Mouse (Mus musculus) macrophage (primary cell): ENCODE measurements around the gene Slc1a2. TPM values are rescaled to one million over a fixed set of nuclear protein-coding genes. Genes with fewer than 3 reads are reported as not detected.

ENCODE experiments used
- H3K27ac ChIP-seq: fragments of 350-480 bp; formaldehyde crosslinking; 2 replicates; pipeline ENCODE4 v1.9.0; 2021
- H3K36me3 ChIP-seq: fragments of 350-480 bp; formaldehyde crosslinking; 2 replicates; pipeline ENCODE4 v1.9.0; 2021; ENCODE audit errors: inconsistent target
- H3K4me3 ChIP-seq: fragments of 350-480 bp; formaldehyde crosslinking; 2 replicates; pipeline ENCODE4 v1.9.0; 2021; ENCODE audit errors: inconsistent target
- H3K79me2 ChIP-seq: fragments of 350-480 bp; formaldehyde crosslinking; 2 replicates; pipeline ENCODE4 v1.9.0; 2021; ENCODE audit errors: inconsistent target
- WGBS: methylation state at CpG from one replicate; pipeline ENCODE4 v1.1.7; 2026; ENCODE audit warnings: inconsistent platforms; ENCODE audit not compliant: missing documents; 5-methylcytosine and 5-hydroxymethylcytosine counted together
- polyA plus RNA-seq: library from polyadenylated mRNA; stranded (reverse); fragments of 250-400 nt; gene quantifications from 3 replicates; pipeline ENCODE4 v1.2.4, GENCODE M21; 2018; ENCODE audit warnings: inconsistent platforms

Slc1a2 gene
- polyA plus RNA-seq, 1 experiment from 2014 or later: 0.03 TPM

DNA sequence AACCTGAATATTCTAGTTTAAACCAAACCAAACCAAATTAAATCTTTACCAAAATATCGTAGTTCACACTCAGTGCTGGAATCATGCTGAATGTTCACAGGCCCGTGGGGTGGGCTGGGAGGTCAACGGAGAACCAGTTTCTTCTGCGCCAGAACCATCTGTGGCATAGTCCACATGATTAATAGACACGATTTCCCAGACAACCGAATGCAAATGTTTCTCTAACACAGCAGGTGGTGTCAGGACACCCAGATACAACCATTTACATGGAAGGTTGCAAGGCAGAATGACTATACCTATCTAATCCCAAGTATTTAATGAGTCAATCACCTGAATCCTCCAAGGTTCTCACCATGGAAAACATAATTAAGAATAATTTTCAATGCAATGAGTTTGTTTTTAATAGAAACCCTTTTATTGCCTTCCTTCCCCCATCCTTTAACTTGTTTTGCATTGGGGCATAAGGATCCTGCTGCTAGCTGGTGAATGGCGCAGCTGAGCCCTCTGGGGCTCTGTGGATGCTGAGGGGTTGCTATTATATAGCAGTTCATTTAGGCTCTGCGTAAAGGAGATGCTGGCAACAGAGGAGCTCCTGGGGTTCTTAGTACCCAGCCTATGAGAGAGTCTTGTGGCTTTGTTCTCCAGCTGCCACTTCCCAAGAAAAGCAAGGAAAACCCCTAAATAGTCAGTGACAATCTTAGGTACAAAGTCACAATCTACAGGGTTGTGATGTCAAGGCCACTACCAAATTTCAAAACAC is 2.3 kb upstream of the Slc1a2 start:
- WGBS: 86% methylated on average over 8 of the region's 8 CpGs
- no peaks in the 10 kb centered on the region for H3K79me2 ChIP-seq
- H3K27ac ChIP-seq: no peak overlapping the region
- H3K4me3 ChIP-seq: no peak overlapping the region
- H3K36me3 ChIP-seq: no peaks in the 10 kb centered on the region

DNA sequence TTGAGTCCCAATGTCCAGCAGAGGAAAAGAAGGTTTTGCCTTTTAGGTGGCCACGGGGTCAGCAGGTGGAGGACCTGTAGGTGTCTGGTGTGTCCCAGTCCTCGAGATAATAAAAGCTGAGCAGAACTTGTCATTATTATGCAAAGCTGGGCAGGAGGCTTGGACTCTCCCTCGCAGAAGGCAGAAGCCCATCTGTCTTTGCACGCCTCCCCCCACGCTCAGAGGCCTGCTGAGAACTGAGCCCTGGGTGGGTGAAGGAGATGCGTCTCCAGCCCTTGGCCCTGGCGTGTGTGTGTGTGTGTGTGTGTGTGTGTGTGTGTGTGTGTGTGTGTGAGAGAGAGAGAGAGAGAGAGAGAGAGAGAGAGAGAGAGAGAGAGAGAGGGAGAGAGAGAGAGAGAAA is 733 bp upstream of the Slc1a2 start:
- H3K27ac ChIP-seq: no peak overlapping the region
- no peaks in the 10 kb centered on the region for H3K36me3 ChIP-seq
- 55% methylated on average over 7 of the region's 7 CpGs for WGBS
- no peaks in the 10 kb centered on the region for H3K79me2 ChIP-seq
- H3K4me3 ChIP-seq: no peak overlapping the region

GRCm38 (mm10) chr2:102658661-102659520 is 432 bp downstream of the Slc1a2 start:
- no peak overlapping the region for H3K4me3 ChIP-seq
- H3K36me3 ChIP-seq: no peaks in the 10 kb centered on the region
- WGBS: under 1% methylated on average over 71 of the region's 80 CpGs

DNA sequence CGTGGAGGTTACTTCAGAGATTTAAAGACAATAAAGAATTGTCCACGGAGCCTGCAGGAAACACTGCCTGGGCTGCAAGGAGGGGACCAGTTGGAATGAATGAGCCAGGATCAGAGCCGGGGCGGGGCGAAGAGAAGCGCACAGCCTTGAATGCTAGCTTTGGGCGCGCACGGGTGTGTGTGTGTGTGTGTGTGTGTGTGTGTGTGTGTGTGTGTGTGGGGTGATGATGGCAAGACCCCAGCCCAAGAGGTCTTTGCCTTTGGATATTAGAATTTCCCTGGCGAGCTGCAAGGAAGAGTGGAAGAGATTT is 1.0 kb downstream of the Slc1a2 start:
- H3K36me3 ChIP-seq: no peaks in the 10 kb centered on the region
- no peak overlapping the region for H3K27ac ChIP-seq
- WGBS: 8% methylated on average over 10 of the region's 10 CpGs
- H3K4me3 ChIP-seq: no peak overlapping the region
- no peaks in the 10 kb centered on the region for H3K79me2 ChIP-seq

More at GRCm38 (mm10) chr2:102658661-102659520, 432 bp downstream of the Slc1a2 start:
- no peak overlapping the region for H3K27ac ChIP-seq
- no peaks in the 10 kb centered on the region for H3K79me2 ChIP-seq

DNA sequence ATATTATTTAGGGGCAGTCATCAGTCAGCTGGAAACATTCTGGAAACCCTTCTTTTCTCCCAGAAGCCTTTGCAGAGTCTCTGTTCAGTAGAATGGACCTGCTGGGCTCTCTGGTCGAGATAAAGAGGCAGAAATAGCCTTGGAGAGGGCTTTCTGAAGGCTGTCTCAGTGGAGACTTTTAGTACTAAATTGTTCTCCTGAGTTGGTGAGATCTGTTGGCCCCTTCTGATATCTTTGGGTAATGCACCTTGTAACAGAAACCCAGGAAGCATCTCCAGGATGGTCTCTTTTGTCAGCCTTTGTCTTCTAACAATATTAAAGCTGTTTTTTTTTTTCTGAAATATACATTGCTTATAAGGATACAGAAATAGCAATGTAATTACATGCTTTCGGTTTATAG is 2.6 kb downstream of the Slc1a2 start:
- Histone ChIP-seq H3K79me2 (no peaks in the 10 kb centered on the region), H3K27ac (no peak overlapping the region), H3K4me3 (no peak overlapping the region), H3K36me3 (no peaks in the 10 kb centered on the region)
- 54% methylated on average over 2 of the region's 2 CpGs for WGBS

DNA sequence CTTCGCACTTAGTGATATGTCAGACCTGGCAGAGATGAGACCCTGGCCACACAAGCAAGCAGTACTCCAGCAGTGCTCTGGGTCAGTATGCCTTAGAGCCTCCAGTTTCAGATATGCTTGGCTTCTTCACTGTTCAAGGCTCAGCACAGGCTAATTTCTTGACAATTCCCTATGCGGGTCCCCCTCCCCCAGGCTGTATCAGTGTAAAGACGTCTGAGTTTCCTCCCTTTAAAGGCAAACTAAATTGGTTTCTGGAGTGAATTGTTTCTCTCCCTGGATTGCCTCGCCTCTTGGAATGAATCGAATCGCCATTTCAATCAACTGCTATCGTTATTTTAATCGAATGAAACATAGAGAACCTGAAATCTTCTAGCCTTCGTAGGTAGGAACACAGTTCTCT is 4.5 kb downstream of the Slc1a2 start:
- H3K36me3 ChIP-seq: no peaks in the 10 kb centered on the region
- H3K79me2 ChIP-seq: no peaks in the 10 kb centered on the region
- no peak overlapping the region for H3K4me3 ChIP-seq
- H3K27ac ChIP-seq: no peak overlapping the region
- WGBS: 84% methylated on average over 9 of the region's 9 CpGs

GRCm38 (mm10) chr2:102663339-102663738 is 4.9 kb downstream of the Slc1a2 start:
- H3K79me2 ChIP-seq: no peaks in the 10 kb centered on the region
- WGBS: 84% methylated on average over 6 of the region's 6 CpGs
- no peak overlapping the region for H3K27ac ChIP-seq
- no peaks in the 10 kb centered on the region for H3K36me3 ChIP-seq
- no peak overlapping the region for H3K4me3 ChIP-seq

GRCm38 (mm10) chr2:102663865-102664264 is 5.4 kb downstream of the Slc1a2 start:
- Histone ChIP-seq H3K4me3 (no peak overlapping the region), H3K36me3 (no peaks in the 10 kb centered on the region), H3K27ac (no peak overlapping the region), H3K79me2 (no peaks in the 10 kb centered on the region)
- WGBS: 82% methylated on average over 3 of the region's 3 CpGs

DNA sequence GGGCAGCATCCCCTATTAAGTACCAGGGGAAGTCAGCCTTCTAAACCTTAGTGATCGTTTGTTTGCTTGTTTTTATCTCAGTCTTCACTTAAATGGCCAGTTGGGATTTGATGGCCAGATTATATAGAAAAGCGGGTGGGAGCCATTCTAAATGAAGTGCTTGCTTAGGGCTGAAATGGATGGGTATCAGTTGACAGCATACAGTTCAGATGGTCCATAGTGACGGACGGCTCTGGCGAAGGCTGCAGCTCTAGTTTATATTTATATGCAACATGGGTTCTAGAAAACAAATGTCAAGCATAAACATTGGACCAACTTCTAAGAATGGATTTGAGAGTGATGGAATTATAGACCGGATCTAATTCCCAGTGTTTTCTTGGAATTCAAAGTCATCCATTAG is 9.5 kb downstream of the Slc1a2 start:
- WGBS: 86% methylated on average over 6 of the region's 6 CpGs

GRCm38 (mm10) chr2:102669580-102669979 is 11.1 kb downstream of the Slc1a2 start:
- Histone ChIP-seq H3K36me3 (no peaks in the 10 kb centered on the region), H3K27ac (no peak overlapping the region), H3K4me3 (no peak overlapping the region), H3K79me2 (no peaks in the 10 kb centered on the region)
- WGBS: 63% methylated on average over 6 of the region's 6 CpGs

More for the DNA sequence above, 9.5 kb downstream of the Slc1a2 start:
- H3K79me2 ChIP-seq: no peaks in the 10 kb centered on the region
- no peak overlapping the region for H3K27ac ChIP-seq
- H3K4me3 ChIP-seq: no peak overlapping the region
- H3K36me3 ChIP-seq: no peaks in the 10 kb centered on the region

- 69% methylated on average over 2 of the region's 2 CpGs for WGBS
- Histone ChIP-seq H3K27ac (no peak overlapping the region), H3K79me2 (no peaks in the 10 kb centered on the region), H3K4me3 (no peak overlapping the region), H3K36me3 (no peaks in the 10 kb centered on the region)
Measured at GRCm38 (mm10) chr2:102674582-102674981, 16.1 kb downstream of the Slc1a2 start.

- WGBS: 83% methylated on average over 5 of the region's 6 CpGs
- Histone ChIP-seq H3K4me3 (no peak overlapping the region), H3K36me3 (no peaks in the 10 kb centered on the region)
Measured at GRCm38 (mm10) chr2:102675275-102675674, 16.8 kb downstream of the Slc1a2 start.

DNA sequence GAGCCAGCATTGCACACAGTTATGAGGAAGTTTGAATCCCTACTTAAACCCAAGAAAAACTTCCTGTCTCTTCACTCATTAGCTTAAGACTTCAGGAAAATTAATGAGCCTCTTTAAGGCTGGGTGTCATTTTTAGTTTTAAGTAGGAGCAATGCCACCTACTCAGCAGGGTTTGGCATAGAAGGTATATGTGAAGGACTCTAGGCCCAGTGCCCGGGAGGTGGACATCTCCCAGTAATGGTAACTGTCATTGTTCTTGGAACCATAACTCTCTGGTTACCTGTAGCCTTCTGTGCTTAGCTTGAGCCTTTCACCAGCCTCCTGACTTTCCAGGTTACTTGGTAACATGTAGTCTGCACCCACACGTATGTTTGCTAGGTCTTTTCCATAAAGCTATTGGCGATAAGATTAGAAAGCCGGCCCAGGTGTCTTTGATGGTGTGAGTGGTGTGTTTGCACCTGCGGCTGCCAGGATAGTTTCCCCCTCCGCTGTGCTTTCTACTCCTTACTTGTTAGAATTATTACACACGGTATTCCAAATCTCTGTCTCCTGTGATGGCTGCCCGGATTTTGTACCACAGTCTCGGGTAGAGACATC is 18.4 kb downstream of the Slc1a2 start:
- H3K4me3 ChIP-seq: no peak overlapping the region
- WGBS: 95% methylated on average over 9 of the region's 9 CpGs

More at GRCm38 (mm10) chr2:102675275-102675674, 16.8 kb downstream of the Slc1a2 start:
- no peaks in the 10 kb centered on the region for H3K79me2 ChIP-seq
- H3K27ac ChIP-seq: no peak overlapping the region

DNA sequence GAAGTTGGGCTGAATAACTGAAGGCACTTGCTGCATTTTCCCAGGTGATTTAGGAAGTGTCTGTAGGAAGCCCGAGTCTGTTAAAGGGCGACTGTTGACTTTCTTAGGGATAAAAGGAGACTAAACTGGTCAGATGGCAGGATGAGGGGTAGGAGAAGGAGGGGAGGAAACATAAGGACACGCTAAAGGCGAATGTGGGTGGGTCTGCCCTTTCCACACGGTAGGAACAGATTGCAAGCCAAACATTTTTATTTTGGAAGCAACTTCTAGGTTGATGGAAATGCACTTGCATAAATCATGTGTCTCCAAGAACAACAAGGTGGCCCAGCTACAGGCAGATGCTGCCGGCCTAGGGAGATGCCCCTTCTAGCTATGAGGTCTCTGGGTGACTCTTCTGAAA is 18.9 kb downstream of the Slc1a2 start:
- no peak overlapping the region for H3K4me3 ChIP-seq
- no peaks in the 10 kb centered on the region for H3K36me3 ChIP-seq
- 85% methylated on average over 6 of the region's 6 CpGs for WGBS
- no peaks in the 10 kb centered on the region for H3K79me2 ChIP-seq
- H3K27ac ChIP-seq: no peak overlapping the region

More for the DNA sequence above, 18.4 kb downstream of the Slc1a2 start:
- H3K27ac ChIP-seq: no peak overlapping the region
- H3K36me3 ChIP-seq: no peaks in the 10 kb centered on the region
- no peaks in the 10 kb centered on the region for H3K79me2 ChIP-seq

- WGBS: 92% methylated on average over 7 of the region's 7 CpGs
- Histone ChIP-seq H3K36me3 (no peaks in the 10 kb centered on the region), H3K27ac (no peak overlapping the region), H3K4me3 (no peak overlapping the region), H3K79me2 (no peaks in the 10 kb centered on the region)
Measured at GRCm38 (mm10) chr2:102681351-102681750, 22.9 kb downstream of the Slc1a2 start.
